Mouse (Mus musculus): ENCODE measurements at regions not wholly inside any gene's neighbourhood (a gene's known extent, or its start where the extent isn't known, plus 50 kb on each side); places are given as distances from the start of the nearest gene placed in this dataset.

- H3K36me3 ChIP-seq (replicated peaks), result no peaks in the 10 kb centered on the region
- DNase-seq (ENCODE audit: low spot score) (no peak), ATAC-seq (ENCODE audit: extremely low read depth, insufficient number of reproducible peaks, low FRiP score, poor library complexity, severe bottlenecking) (no peak)
- H3K9me3 ChIP-seq (replicated peaks), result peaks cover 63% of the 10 kb centered on the region
- H3K4me3 ChIP-seq (ENCODE audit: low read depth, low read length), result no peak overlapping the region
- no peaks in the 10 kb centered on the region for H3K4me1 ChIP-seq (ENCODE audit: insufficient read depth, low read depth, low read length)
- TF ChIP-seq GATA2 (IDR thresholded peaks at IDR 0.05; ENCODE audit: borderline replicate concordance, low read depth, low read length) (no peak), CTCF (IDR thresholded peaks at IDR 0.05; ENCODE audit: low read depth, low read length) (no peak), GATA1 (IDR thresholded peaks at IDR 0.05; ENCODE audit: borderline replicate concordance, low read length) (no peak), TAL1 (conservative IDR thresholded peaks at IDR 0.05; ENCODE audit: low read depth, low read length) (no peak), POLR2AphosphoS5 (IDR thresholded peaks at IDR 0.05; ENCODE audit: insufficient replicate concordance, low read depth, low read length) (no peak)
- H3K27me3 ChIP-seq (ENCODE audit: insufficient read depth, low read length), result no peaks in the 10 kb centered on the region
Observed at GRCm38 (mm10) chr13:72120467-72120866, 156.9 kb upstream of the Irx1 start.

GRCm38 (mm10) chr13:72120911-72121553, 157.5 kb upstream of the Irx1 start:
- Histone ChIP-seq H3K4me1 (ENCODE audit: insufficient read depth, low read depth, low read length) (no peaks in the 10 kb centered on the region), H3K4me3 (ENCODE audit: low read depth, low read length) (no peak overlapping the region), H3K36me3 (replicated peaks) (no peaks in the 10 kb centered on the region), H3K27me3 (ENCODE audit: insufficient read depth, low read length) (no peaks in the 10 kb centered on the region), H3K9me3 (replicated peaks) (peaks cover 64% of the 10 kb centered on the region)
- no peak for TF ChIP-seq TAL1 (conservative IDR thresholded peaks at IDR 0.05; ENCODE audit: low read depth, low read length)
- TF ChIP-seq CTCF (IDR thresholded peaks at IDR 0.05; ENCODE audit: low read depth, low read length), result no peak
- no peak for TF ChIP-seq GATA1 (IDR thresholded peaks at IDR 0.05; ENCODE audit: borderline replicate concordance, low read length)
- TF ChIP-seq POLR2AphosphoS5 (IDR thresholded peaks at IDR 0.05; ENCODE audit: insufficient replicate concordance, low read depth, low read length), result no peak
- TF ChIP-seq GATA2 (IDR thresholded peaks at IDR 0.05; ENCODE audit: borderline replicate concordance, low read depth, low read length), result no peak
- ATAC-seq (ENCODE audit: extremely low read depth, insufficient number of reproducible peaks, low FRiP score, poor library complexity, severe bottlenecking) (no peak), DNase-seq (ENCODE audit: low spot score) (no peak)

GRCm38 (mm10) chr13:72121554-72122229, 158.2 kb upstream of the Irx1 start:
- Histone ChIP-seq H3K9me3 (replicated peaks) (peaks cover 67% of the 10 kb centered on the region), H3K4me1 (ENCODE audit: insufficient read depth, low read depth, low read length) (no peaks in the 10 kb centered on the region), H3K27me3 (ENCODE audit: insufficient read depth, low read length) (no peaks in the 10 kb centered on the region), H3K36me3 (replicated peaks) (no peaks in the 10 kb centered on the region), H3K4me3 (ENCODE audit: low read depth, low read length) (no peak overlapping the region)
- no peak for ATAC-seq (ENCODE audit: extremely low read depth, insufficient number of reproducible peaks, low FRiP score, poor library complexity, severe bottlenecking)
- TF ChIP-seq TAL1 (conservative IDR thresholded peaks at IDR 0.05; ENCODE audit: low read depth, low read length), result no peak
- no peak for TF ChIP-seq CTCF (IDR thresholded peaks at IDR 0.05; ENCODE audit: low read depth, low read length)
- TF ChIP-seq GATA2 (IDR thresholded peaks at IDR 0.05; ENCODE audit: borderline replicate concordance, low read depth, low read length), result no peak
- no peak for DNase-seq (ENCODE audit: low spot score)

- Histone ChIP-seq H3K9me3 (replicated peaks) (peaks cover 66% of the 10 kb centered on the region), H3K4me1 (ENCODE audit: insufficient read depth, low read depth, low read length) (no peaks in the 10 kb centered on the region)
- DNase-seq (ENCODE audit: low spot score), result no peak
Observed at GRCm38 (mm10) chr13:72122230-72122627, 158.7 kb upstream of the Irx1 start.

GRCm38 (mm10) chr13:72128306-72128705, 164.8 kb upstream of the Irx1 start:
- Histone ChIP-seq H3K4me1 (ENCODE audit: insufficient read depth, low read depth, low read length) (no peaks in the 10 kb centered on the region), H3K9me3 (replicated peaks) (peaks cover 60% of the 10 kb centered on the region), H3K36me3 (replicated peaks) (no peaks in the 10 kb centered on the region), H3K27me3 (ENCODE audit: insufficient read depth, low read length) (no peaks in the 10 kb centered on the region), H3K4me3 (ENCODE audit: low read depth, low read length) (no peak overlapping the region)
- TF ChIP-seq CTCF (IDR thresholded peaks at IDR 0.05; ENCODE audit: low read depth, low read length) (no peak), GATA2 (IDR thresholded peaks at IDR 0.05; ENCODE audit: borderline replicate concordance, low read depth, low read length) (no peak), POLR2AphosphoS5 (IDR thresholded peaks at IDR 0.05; ENCODE audit: insufficient replicate concordance, low read depth, low read length) (no peak), GATA1 (IDR thresholded peaks at IDR 0.05; ENCODE audit: borderline replicate concordance, low read length) (no peak), TAL1 (conservative IDR thresholded peaks at IDR 0.05; ENCODE audit: low read depth, low read length) (no peak)
- DNase-seq (ENCODE audit: low spot score), result no peak
- no peak for ATAC-seq (ENCODE audit: extremely low read depth, insufficient number of reproducible peaks, low FRiP score, poor library complexity, severe bottlenecking)

More at GRCm38 (mm10) chr13:72122230-72122627, 158.7 kb upstream of the Irx1 start:
- no peaks in the 10 kb centered on the region for H3K27me3 ChIP-seq (ENCODE audit: insufficient read depth, low read length)
- H3K36me3 ChIP-seq (replicated peaks), result no peaks in the 10 kb centered on the region
- TF ChIP-seq GATA2 (IDR thresholded peaks at IDR 0.05; ENCODE audit: borderline replicate concordance, low read depth, low read length) (no peak), POLR2AphosphoS5 (IDR thresholded peaks at IDR 0.05; ENCODE audit: insufficient replicate concordance, low read depth, low read length) (no peak), GATA1 (IDR thresholded peaks at IDR 0.05; ENCODE audit: borderline replicate concordance, low read length) (no peak), TAL1 (conservative IDR thresholded peaks at IDR 0.05; ENCODE audit: low read depth, low read length) (no peak), CTCF (IDR thresholded peaks at IDR 0.05; ENCODE audit: low read depth, low read length) (no peak)
- no peak overlapping the region for H3K4me3 ChIP-seq (ENCODE audit: low read depth, low read length)
- no peak for ATAC-seq (ENCODE audit: extremely low read depth, insufficient number of reproducible peaks, low FRiP score, poor library complexity, severe bottlenecking)

- no peak overlapping the region for H3K4me3 ChIP-seq (ENCODE audit: low read depth, low read length)
- ATAC-seq (ENCODE audit: extremely low read depth, insufficient number of reproducible peaks, low FRiP score, poor library complexity, severe bottlenecking) (no peak), DNase-seq (ENCODE audit: low spot score) (no peak)
- peaks cover 62% of the 10 kb centered on the region for H3K9me3 ChIP-seq (replicated peaks)
- TF ChIP-seq GATA2 (IDR thresholded peaks at IDR 0.05; ENCODE audit: borderline replicate concordance, low read depth, low read length) (no peak), GATA1 (IDR thresholded peaks at IDR 0.05; ENCODE audit: borderline replicate concordance, low read length) (no peak), TAL1 (conservative IDR thresholded peaks at IDR 0.05; ENCODE audit: low read depth, low read length) (no peak), CTCF (IDR thresholded peaks at IDR 0.05; ENCODE audit: low read depth, low read length) (no peak), POLR2AphosphoS5 (IDR thresholded peaks at IDR 0.05; ENCODE audit: insufficient replicate concordance, low read depth, low read length) (no peak)
- no peaks in the 10 kb centered on the region for H3K4me1 ChIP-seq (ENCODE audit: insufficient read depth, low read depth, low read length)
- no peaks in the 10 kb centered on the region for H3K27me3 ChIP-seq (ENCODE audit: insufficient read depth, low read length)
- H3K36me3 ChIP-seq (replicated peaks), result no peaks in the 10 kb centered on the region
Observed at GRCm38 (mm10) chr13:72131341-72131740, 167.8 kb upstream of the Irx1 start.
